Mouse (Mus musculus) thymus, adult 18-20 months (tissue): Measurements from ENCODE around the gene Zgpat.

Experiments
- DNase-seq, 2 experiments: peaks; one replicate each; pipeline ENCODE4 v3.0.0; 2022; ENCODE audit warnings: mixed read lengths in 2 of 2

The Zgpat gene

GRCm38 (mm10) chr2:181385885-181386284 lies 21.2 kb downstream of the Zgpat start:
- no peak for DNase-seq

GRCm38 (mm10) chr2:181386663-181387210 lies 22.0 kb downstream of the Zgpat start:
- DNase-seq, result no peak

- DNase-seq, result no peak
These were observed 25.6 kb downstream of the Zgpat start for GRCm38 (mm10) chr2:181390136-181390870.

- no peak for DNase-seq
These were observed 26.3 kb downstream of the Zgpat start for GRCm38 (mm10) chr2:181391022-181391421.

- no peak for DNase-seq
These were observed 26.8 kb downstream of the Zgpat start for GRCm38 (mm10) chr2:181391541-181391940.

- DNase-seq, result peak; percentile 40 to 42
These were observed 28.0 kb downstream of the Zgpat start for GRCm38 (mm10) chr2:181392600-181393213.

GRCm38 (mm10) chr2:181394086-181394485 lies 29.4 kb downstream of the Zgpat start:
- DNase-seq, result no peak

- DNase-seq, result no peak
These were observed 32.6 kb downstream of the Zgpat start for GRCm38 (mm10) chr2:181397207-181397761.

GRCm38 (mm10) chr2:181401497-181401896 lies 36.8 kb downstream of the Zgpat start:
- DNase-seq, result no peak

- DNase-seq, result no peak
These were observed 39.0 kb downstream of the Zgpat start for GRCm38 (mm10) chr2:181403722-181404121.

GRCm38 (mm10) chr2:181409643-181410042 lies 44.9 kb downstream of the Zgpat start:
- DNase-seq, result no peak

GRCm38 (mm10) chr2:181410760-181411473 lies 46.2 kb downstream of the Zgpat start:
- DNase-seq, result no peak

GRCm38 (mm10) chr2:181413141-181413540 lies 48.4 kb downstream of the Zgpat start:
- no peak for DNase-seq

GRCm38 (mm10) chr2:181415945-181416344 lies 51.2 kb downstream of the Zgpat start:
- DNase-seq, result no peak

GRCm38 (mm10) chr2:181419359-181419758 lies 54.6 kb downstream of the Zgpat start:
- DNase-seq, result no peak

- no peak for DNase-seq
These were observed 55.7 kb downstream of the Zgpat start for GRCm38 (mm10) chr2:181420426-181420825.

GRCm38 (mm10) chr2:181420903-181421638 lies 56.3 kb downstream of the Zgpat start:
- no peak for DNase-seq

GRCm38 (mm10) chr2:181423834-181424233 lies 59.1 kb downstream of the Zgpat start:
- DNase-seq, result no peak
